Mouse (Mus musculus) cerebellum, postnatal 4 days (tissue): ENCODE data around the gene Pxmp4.
A peak's percentile ranks its signal among the peaks of the same experiment; 100 is the strongest.

Experiments used
- DNase-seq, 2 experiments: peaks; one replicate each; pipeline ENCODE4 v3.0.0; 2022; ENCODE audit warnings: low spot score in 2 of 2, mixed read lengths in 1 of 2

The Pxmp4 gene

GRCm38 (mm10) chr2:154613118-154614115 is 9.9 kb upstream of the Pxmp4 start, which contains the start of the genes Zfp341 and 4930519P11Rik:
Zfp341 (plus strand) TSS chr2:154613297.
4930519P11Rik (minus strand) TSS chr2:154613437.
- DNase-seq = peak; percentile 86 to 96

GRCm38 (mm10) chr2:154609050-154609767 is 5.7 kb upstream of the Pxmp4 start:
- no peak for DNase-seq

GRCm38 (mm10) chr2:154606965-154607364 is 3.5 kb upstream of the Pxmp4 start:
- DNase-seq = no peak

- no peak for DNase-seq
Observed at GRCm38 (mm10) chr2:154604156-154604555, 648 bp upstream of the Pxmp4 start.

GRCm38 (mm10) chr2:154603007-154603637 is 386 bp downstream of the Pxmp4 start:
- DNase-seq = no peak

- no peak for DNase-seq
Observed at GRCm38 (mm10) chr2:154601324-154601723, 2.2 kb downstream of the Pxmp4 start.

GRCm38 (mm10) chr2:154600586-154600985 is 2.9 kb downstream of the Pxmp4 start:
- DNase-seq = no peak

- DNase-seq = no peak
Observed at GRCm38 (mm10) chr2:154597399-154597798, 6.1 kb downstream of the Pxmp4 start.

- DNase-seq = peak in 1 of 2 experiments; percentile 54
Observed at GRCm38 (mm10) chr2:154595775-154596174, 7.7 kb downstream of the Pxmp4 start.

GRCm38 (mm10) chr2:154593025-154593424 is 10.5 kb downstream of the Pxmp4 start:
- no peak for DNase-seq

- no peak for DNase-seq
Observed at GRCm38 (mm10) chr2:154591239-154591638, 12.3 kb downstream of the Pxmp4 start.

- no peak for DNase-seq
Observed at GRCm38 (mm10) chr2:154589051-154589450, 14.5 kb downstream of the Pxmp4 start.

- peak; percentile 51 to 80 for DNase-seq
Observed at GRCm38 (mm10) chr2:154586405-154586804, 17.1 kb downstream of the Pxmp4 start.

- DNase-seq = peak in 1 of 2 experiments; percentile 42
Observed at GRCm38 (mm10) chr2:154584931-154585601, 18.4 kb downstream of the Pxmp4 start.

GRCm38 (mm10) chr2:154583906-154584872 is 19.3 kb downstream of the Pxmp4 start:
- peak in 1 of 2 experiments; percentile 70 for DNase-seq

- DNase-seq = no peak
Observed at GRCm38 (mm10) chr2:154581421-154581820, 22.1 kb downstream of the Pxmp4 start.

GRCm38 (mm10) chr2:154580586-154580985 is 22.9 kb downstream of the Pxmp4 start:
- DNase-seq = no peak

- DNase-seq = no peak
Observed at GRCm38 (mm10) chr2:154577744-154578067, 25.8 kb downstream of the Pxmp4 start.

GRCm38 (mm10) chr2:154576876-154577743 is 26.4 kb downstream of the Pxmp4 start:
- DNase-seq = no peak
